Mouse (Mus musculus): ENCODE data around the gene Eif1ad. TPM values are rescaled to one million over a fixed set of nuclear protein-coding genes. Genes with fewer than 3 reads are reported as not detected.

Eif1ad gene
- 20.8 and 26.3 TPM in 2 replicates for polyA plus RNA-seq (2012; ENCODE audit: insufficient read depth, insufficient read length, missing spikeins)

- TF ChIP-seq POLR2A (IDR thresholded peaks at IDR 0.05; ENCODE audit: borderline replicate concordance, low read depth, low read length) (no peak), CTCF (IDR thresholded peaks at IDR 0.05; ENCODE audit: low read depth, low read length) (no peak)
- peak within 1 kb of the TSS; percentile 91 for H3K27ac ChIP-seq (ENCODE audit: insufficient read depth, low read depth, low read length)
- H3K4me1 ChIP-seq (ENCODE audit: control insufficient read depth, insufficient read depth, low read length): peaks cover 11% of the 10 kb centered on the region
- peak within 1 kb of the TSS; percentile 73 for H3K4me3 ChIP-seq (ENCODE audit: insufficient read depth, low read length)
These were observed at the start of gene Eif1ad for GRCm38 (mm10) chr19:5366175-5367052. Gene Eif1ad (plus strand): TSS chr19:5366741.

- Histone ChIP-seq H3K4me1 (ENCODE audit: control insufficient read depth, insufficient read depth, low read length) (no peaks in the 10 kb centered on the region), H3K4me3 (ENCODE audit: insufficient read depth, low read length) (0 out of 2 replicates have a peak overlapping the region, but pooled peaks have one; percentile 5), H3K27ac (ENCODE audit: insufficient read depth, low read depth, low read length) (no peak overlapping the region)
- TF ChIP-seq POLR2A (IDR thresholded peaks at IDR 0.05; ENCODE audit: borderline replicate concordance, low read depth, low read length) (no peak), CTCF (IDR thresholded peaks at IDR 0.05; ENCODE audit: low read depth, low read length) (no peak)
These were observed 42.7 kb upstream of the Eif1ad start for GRCm38 (mm10) chr19:5323801-5324200.

GRCm38 (mm10) chr19:5327970-5328369 is 38.6 kb upstream of the Eif1ad start:
- H3K4me3 ChIP-seq (ENCODE audit: insufficient read depth, low read length): no peak overlapping the region
- H3K27ac ChIP-seq (ENCODE audit: insufficient read depth, low read depth, low read length): no peak overlapping the region
- TF ChIP-seq POLR2A (IDR thresholded peaks at IDR 0.05; ENCODE audit: borderline replicate concordance, low read depth, low read length): no peak
- TF ChIP-seq CTCF (IDR thresholded peaks at IDR 0.05; ENCODE audit: low read depth, low read length): no peak
- no peaks in the 10 kb centered on the region for H3K4me1 ChIP-seq (ENCODE audit: control insufficient read depth, insufficient read depth, low read length)

DNA sequence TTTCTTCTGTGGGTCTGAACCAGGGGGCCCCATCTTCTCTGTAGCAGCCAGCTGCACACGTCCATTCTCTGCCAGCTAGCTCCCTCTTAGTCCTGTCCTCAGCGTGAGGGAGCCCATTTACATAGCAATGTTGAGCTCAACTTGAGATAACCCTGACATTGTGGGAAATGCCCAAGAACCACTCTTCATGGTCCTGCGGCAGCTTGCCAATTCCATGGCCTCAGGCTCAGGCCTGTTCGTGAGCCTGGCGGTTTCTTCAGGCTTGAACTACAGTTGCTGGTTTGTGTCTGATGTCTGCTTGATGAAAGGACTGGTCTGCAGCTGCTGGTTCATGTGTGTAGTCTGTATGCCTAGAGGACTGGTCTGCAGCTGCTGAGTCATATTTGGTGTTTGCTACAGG is 31.8 kb upstream of the Eif1ad start:
- TF ChIP-seq POLR2A (IDR thresholded peaks at IDR 0.05; ENCODE audit: borderline replicate concordance, low read depth, low read length) (no peak), CTCF (IDR thresholded peaks at IDR 0.05; ENCODE audit: low read depth, low read length) (no peak)

DNA sequence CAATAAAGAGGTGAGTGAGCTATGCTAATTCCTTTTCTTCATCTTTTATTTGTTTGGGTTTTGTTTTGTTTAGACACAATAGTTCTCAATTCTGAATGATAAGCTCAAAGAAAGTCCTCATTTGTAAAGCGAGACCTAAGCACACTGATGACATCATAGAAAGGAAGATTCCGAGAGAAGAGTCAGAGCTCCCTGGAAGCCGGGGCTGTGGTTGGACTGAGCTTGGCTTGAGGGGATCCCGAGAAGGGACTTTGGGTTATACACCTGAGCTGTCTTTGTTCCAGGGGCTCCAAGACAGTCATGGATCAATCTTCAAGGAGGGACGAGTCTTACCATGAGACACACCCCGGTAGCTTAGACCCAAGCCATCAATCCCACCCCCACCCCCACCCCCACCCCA is 31.1 kb upstream of the Eif1ad start, which contains the start of gene Catsper1:
Gene Catsper1 (plus strand): TSS at position 301 of the 400 bp plus-strand sequence.
- Histone ChIP-seq H3K27ac (ENCODE audit: insufficient read depth, low read depth, low read length) (no peak within 1 kb of the TSS), H3K4me1 (ENCODE audit: control insufficient read depth, insufficient read depth, low read length) (no peaks in the 10 kb centered on the region), H3K4me3 (ENCODE audit: insufficient read depth, low read length) (no peak within 1 kb of the TSS)
- TF ChIP-seq CTCF (IDR thresholded peaks at IDR 0.05; ENCODE audit: low read depth, low read length): no peak
- no peak for TF ChIP-seq POLR2A (IDR thresholded peaks at IDR 0.05; ENCODE audit: borderline replicate concordance, low read depth, low read length)

More for the DNA sequence above, 31.8 kb upstream of the Eif1ad start:
- H3K4me1 ChIP-seq (ENCODE audit: control insufficient read depth, insufficient read depth, low read length): no peaks in the 10 kb centered on the region
- H3K27ac ChIP-seq (ENCODE audit: insufficient read depth, low read depth, low read length): no peak overlapping the region
- no peak overlapping the region for H3K4me3 ChIP-seq (ENCODE audit: insufficient read depth, low read length)

GRCm38 (mm10) chr19:5337975-5338374 is 28.6 kb upstream of the Eif1ad start:
- no peak overlapping the region for H3K27ac ChIP-seq (ENCODE audit: insufficient read depth, low read depth, low read length)
- H3K4me1 ChIP-seq (ENCODE audit: control insufficient read depth, insufficient read depth, low read length): no peaks in the 10 kb centered on the region
- no peak overlapping the region for H3K4me3 ChIP-seq (ENCODE audit: insufficient read depth, low read length)
- TF ChIP-seq POLR2A (IDR thresholded peaks at IDR 0.05; ENCODE audit: borderline replicate concordance, low read depth, low read length) (no peak), CTCF (IDR thresholded peaks at IDR 0.05; ENCODE audit: low read depth, low read length) (peak; percentile 94)

GRCm38 (mm10) chr19:5341360-5341759 is 25.2 kb upstream of the Eif1ad start:
- TF ChIP-seq POLR2A (IDR thresholded peaks at IDR 0.05; ENCODE audit: borderline replicate concordance, low read depth, low read length) (no peak), CTCF (IDR thresholded peaks at IDR 0.05; ENCODE audit: low read depth, low read length) (no peak)
- Histone ChIP-seq H3K4me3 (ENCODE audit: insufficient read depth, low read length) (no peak overlapping the region), H3K27ac (ENCODE audit: insufficient read depth, low read depth, low read length) (no peak overlapping the region), H3K4me1 (ENCODE audit: control insufficient read depth, insufficient read depth, low read length) (peaks cover 12% of the 10 kb centered on the region)

GRCm38 (mm10) chr19:5345297-5346131 is 21.0 kb upstream of the Eif1ad start:
- H3K4me1 ChIP-seq (ENCODE audit: control insufficient read depth, insufficient read depth, low read length): peaks cover 12% of the 10 kb centered on the region

GRCm38 (mm10) chr19:5348064-5348463 is 18.5 kb upstream of the Eif1ad start:
- TF ChIP-seq CTCF (IDR thresholded peaks at IDR 0.05; ENCODE audit: low read depth, low read length) (no peak), POLR2A (IDR thresholded peaks at IDR 0.05; ENCODE audit: borderline replicate concordance, low read depth, low read length) (no peak)
- H3K4me1 ChIP-seq (ENCODE audit: control insufficient read depth, insufficient read depth, low read length): peaks cover 12% of the 10 kb centered on the region
- no peak overlapping the region for H3K4me3 ChIP-seq (ENCODE audit: insufficient read depth, low read length)
- H3K27ac ChIP-seq (ENCODE audit: insufficient read depth, low read depth, low read length): no peak overlapping the region

More at GRCm38 (mm10) chr19:5345297-5346131, 21.0 kb upstream of the Eif1ad start:
- TF ChIP-seq CTCF (IDR thresholded peaks at IDR 0.05; ENCODE audit: low read depth, low read length) (no peak), POLR2A (IDR thresholded peaks at IDR 0.05; ENCODE audit: borderline replicate concordance, low read depth, low read length) (no peak)
- H3K27ac ChIP-seq (ENCODE audit: insufficient read depth, low read depth, low read length): no peak overlapping the region
- H3K4me3 ChIP-seq (ENCODE audit: insufficient read depth, low read length): no peak overlapping the region
